8 mouse cellular contexts compared by ENCODE assay signal in genomic region chr7:19319906-19320305, GRCm38 (mm10). TPM values are rescaled to one million over a fixed set of nuclear protein-coding genes. Genes with fewer than 3 reads are reported as not detected.
DNase-seq lines count a peak whose midpoint lies in the region; ATAC-seq lines count a peak whose summit lies in the region.

No protein-coding gene starts in this region.

- H3K4me1 ChIP-seq in hindbrain, embryonic 15.5 days (replicated peaks) = peaks cover 14% of the 10 kb centered on the region

- under 1% methylated on average over 41 of the region's 41 CpGs for WGBS in hindbrain, embryonic 15.5 days

- H3K27ac ChIP-seq in hindbrain, embryonic 15.5 days (replicated peaks) = peak overlapping the region; percentile 62

- peak overlapping the region; percentile 82 for H3K4me2 ChIP-seq in hindbrain, embryonic 15.5 days

- peak overlapping the region; percentile 51 for H3K9ac ChIP-seq in hindbrain, embryonic 15.5 days

- peak overlapping the region; percentile 50 for H3K4me3 ChIP-seq in hindbrain, embryonic 15.5 days

- H3K27me3 ChIP-seq in hindbrain, embryonic 15.5 days = no peaks in the 10 kb centered on the region

- no peaks in the 10 kb centered on the region for H3K36me3 ChIP-seq in hindbrain, embryonic 15.5 days

- DNase-seq in ZHBTc4 (ENCODE audit: low read depth, low spot score) = peak; percentile 99
- peak; percentile 91 to 95 for DNase-seq in cerebellum, postnatal 36 days
- peak; percentile 91 to 96 for DNase-seq in frontal cortex, postnatal 36 days (ENCODE audit: low spot score in 2 of 2)
- DNase-seq in left cerebral cortex, adult 18-20 months (ENCODE audit: low spot score in 2 of 2) = peak; percentile 93 to 96
- DNase-seq in lung, postnatal 4 days = peak; percentile 97 to 98
- peak; percentile 99 for DNase-seq in retina, postnatal 1 day
- DNase-seq in thymus, postnatal 4 days = peak; percentile 93

- peak; percentile 94 for ATAC-seq in hindbrain, embryonic 15.5 days (ENCODE audit: low FRiP score, low read depth)

- H3K9me3 ChIP-seq in hindbrain, embryonic 15.5 days = no peaks in the 10 kb centered on the region

RNA-seq across cellular contexts. Expression of gene Fosb, which starts 10.1 kb away (rescaled TPM):
- polyA plus RNA-seq in hindbrain, embryonic 15.5 days (2015; fragmentation: Nextera tagmentation; extraction: Ambion mirVana) = 0.08 and 0.14 TPM in 2 replicates
- total RNA-seq in left cerebral cortex, adult 18-20 months (2021) = 10 to 100 TPM; 20.9 to 54.7 TPM

RNA-seq across cellular contexts. Expression of gene Ercc1, which starts 24.7 kb away (rescaled TPM):
- polyA plus RNA-seq in hindbrain, embryonic 15.5 days (2015; fragmentation: Nextera tagmentation; extraction: Ambion mirVana) = 84.8 and 88.9 TPM in 2 replicates
- total RNA-seq in left cerebral cortex, adult 18-20 months (2021) = 10 to 100 TPM; 39.1 to 45.2 TPM

RNA-seq across cellular contexts. Expression of gene Rtn2, which starts 37.5 kb away (rescaled TPM):
- polyA plus RNA-seq in hindbrain, embryonic 15.5 days (2015; fragmentation: Nextera tagmentation; extraction: Ambion mirVana) = 112 and 130 TPM in 2 replicates
- total RNA-seq in left cerebral cortex, adult 18-20 months (2021) = 100 to 1,000 TPM; 128 to 129 TPM

RNA-seq across cellular contexts. Expression of gene Cd3eap, which starts 39.4 kb away (rescaled TPM):
- polyA plus RNA-seq in hindbrain, embryonic 15.5 days (2015; fragmentation: Nextera tagmentation; extraction: Ambion mirVana) = 21.2 and 22.5 TPM in 2 replicates
- 10 to 100 TPM; 17.1 to 18.1 TPM for total RNA-seq in left cerebral cortex, adult 18-20 months (2021)

RNA-seq across cellular contexts. Expression of gene Ppp1r13l, which starts 39.6 kb away (rescaled TPM):
- 2.6 and 3.0 TPM in 2 replicates for polyA plus RNA-seq in hindbrain, embryonic 15.5 days (2015; fragmentation: Nextera tagmentation; extraction: Ambion mirVana)
- 1 to 10 TPM; 8.2 to 9.6 TPM for total RNA-seq in left cerebral cortex, adult 18-20 months (2021)

Comparison
In these comparisons a context has a peak if more than half of its experiments do, and no peak if none do; other contexts are left out.
1. Peak in every context shown above with its lines: DNase-seq, ATAC-seq, H3K4me3 ChIP-seq and H3K27ac ChIP-seq.